Mouse (Mus musculus): Measurements from ENCODE around the gene Agbl4. TPM values are rescaled to one million over a fixed set of nuclear protein-coding genes. Genes with fewer than 3 reads are reported as not detected.

Agbl4 gene
- polyA plus RNA-seq, 1 experiment = 0.21 TPM

DNA sequence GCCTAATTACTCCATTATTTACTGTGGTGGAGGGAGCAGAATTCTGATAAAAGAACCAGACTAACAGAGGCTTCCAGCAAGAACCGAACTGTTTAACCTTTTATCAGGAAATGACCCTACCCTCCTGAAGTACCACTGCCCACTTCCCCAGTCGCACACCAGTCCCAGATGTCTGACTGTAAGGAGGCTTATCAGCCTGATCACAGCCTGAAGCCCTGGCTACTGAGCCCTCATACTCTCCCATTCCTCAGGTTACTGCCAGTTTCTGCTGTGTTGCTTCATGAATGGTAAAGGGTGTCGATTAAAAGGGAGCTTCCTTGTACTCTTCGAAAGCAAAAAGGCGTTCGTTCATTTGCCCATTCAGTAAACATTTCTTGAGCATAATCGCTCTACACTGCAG lies 1186.8 kb downstream of the Agbl4 start:
- no peak overlapping the region for H3K4me3 ChIP-seq (replicated peaks; ENCODE audit: extremely low read depth, low read depth, low read length)
- no peak for TF ChIP-seq CTCF (IDR thresholded peaks at IDR 0.05; ENCODE audit: insufficient read depth, low read length)
- TF ChIP-seq POLR2A (IDR thresholded peaks at IDR 0.05; ENCODE audit: borderline replicate concordance, extremely low read depth, low read depth, low read length) = no peak
- H3K4me1 ChIP-seq (ENCODE audit: control insufficient read depth, insufficient read depth, low read length) = no peaks in the 10 kb centered on the region
- DNase-seq = no peak
- 67% methylated on average over 7 of the region's 7 CpGs for WGBS

DNA sequence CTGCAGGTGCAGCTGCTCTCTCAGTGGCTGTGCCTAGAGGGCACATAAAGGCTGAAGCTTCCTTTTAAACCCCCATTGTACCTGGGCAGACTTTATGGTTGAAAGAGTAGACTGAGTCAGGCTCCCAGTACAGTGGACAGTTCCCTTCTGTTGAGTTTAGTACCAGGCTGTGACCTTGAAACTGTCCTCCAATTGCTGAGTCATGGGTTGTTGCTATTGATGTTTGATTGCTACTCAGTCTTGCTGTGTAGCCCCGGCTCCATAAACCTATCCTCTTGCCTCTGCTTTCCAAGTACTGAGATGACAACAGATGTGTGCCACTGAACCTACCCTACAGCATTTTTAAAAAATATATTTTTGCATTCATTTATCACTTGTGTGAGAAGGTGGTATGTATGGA lies 1190.8 kb downstream of the Agbl4 start:
- Histone ChIP-seq H3K4me3 (replicated peaks; ENCODE audit: extremely low read depth, low read depth, low read length) (no peak overlapping the region), H3K4me1 (ENCODE audit: control insufficient read depth, insufficient read depth, low read length) (no peaks in the 10 kb centered on the region)
- DNase-seq = no peak
- WGBS = 87% methylated on average over 1 of the region's 1 CpGs
- TF ChIP-seq POLR2A (IDR thresholded peaks at IDR 0.05; ENCODE audit: borderline replicate concordance, extremely low read depth, low read depth, low read length) (no peak), CTCF (IDR thresholded peaks at IDR 0.05; ENCODE audit: insufficient read depth, low read length) (no peak)

GRCm38 (mm10) chr4:111589467-111590170 lies 1192.2 kb downstream of the Agbl4 start:
- no peaks in the 10 kb centered on the region for H3K4me1 ChIP-seq (ENCODE audit: control insufficient read depth, insufficient read depth, low read length)
- TF ChIP-seq CTCF (IDR thresholded peaks at IDR 0.05; ENCODE audit: insufficient read depth, low read length) = no peak
- TF ChIP-seq POLR2A (IDR thresholded peaks at IDR 0.05; ENCODE audit: borderline replicate concordance, extremely low read depth, low read depth, low read length) = no peak
- H3K4me3 ChIP-seq (replicated peaks; ENCODE audit: extremely low read depth, low read depth, low read length) = no peak overlapping the region
- no peak for DNase-seq
- WGBS = 87% methylated on average over 4 of the region's 4 CpGs

DNA sequence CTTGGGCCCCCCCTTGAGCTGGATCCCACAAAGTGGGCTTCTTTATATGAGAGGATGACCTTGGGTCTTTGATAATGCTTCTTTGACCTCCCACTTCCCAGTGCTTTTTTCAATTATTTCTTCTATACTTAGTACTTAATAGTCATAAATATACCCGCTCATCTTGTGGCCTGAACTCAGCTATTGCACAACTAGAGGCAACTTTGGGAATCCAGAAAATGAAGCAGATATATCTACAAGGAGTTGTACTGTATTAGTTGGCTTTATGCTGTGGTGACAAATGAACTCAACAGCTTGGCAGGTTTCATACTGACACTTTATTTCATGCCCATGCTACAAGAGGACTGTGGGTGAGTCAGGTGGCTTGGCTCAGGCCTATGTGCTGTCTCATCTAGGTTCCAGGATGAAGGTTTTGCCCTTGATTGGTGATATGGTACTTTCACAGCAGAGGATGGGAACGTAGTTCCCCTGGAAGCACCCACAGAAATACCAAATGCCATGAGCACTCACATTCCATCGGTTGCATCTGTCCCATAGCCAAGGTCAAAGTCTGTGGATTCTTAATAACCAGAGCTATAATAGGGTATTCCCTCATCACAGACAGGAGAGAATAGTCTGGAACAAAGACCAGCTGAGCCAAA lies 1197.3 kb downstream of the Agbl4 start:
- 77% methylated on average over 3 of the region's 3 CpGs for WGBS
- Histone ChIP-seq H3K4me3 (replicated peaks; ENCODE audit: extremely low read depth, low read depth, low read length) (no peak overlapping the region), H3K4me1 (ENCODE audit: control insufficient read depth, insufficient read depth, low read length) (peaks cover 5% of the 10 kb centered on the region)
- no peak for TF ChIP-seq CTCF (IDR thresholded peaks at IDR 0.05; ENCODE audit: insufficient read depth, low read length)
- TF ChIP-seq POLR2A (IDR thresholded peaks at IDR 0.05; ENCODE audit: borderline replicate concordance, extremely low read depth, low read depth, low read length) = no peak
- no peak for DNase-seq

DNA sequence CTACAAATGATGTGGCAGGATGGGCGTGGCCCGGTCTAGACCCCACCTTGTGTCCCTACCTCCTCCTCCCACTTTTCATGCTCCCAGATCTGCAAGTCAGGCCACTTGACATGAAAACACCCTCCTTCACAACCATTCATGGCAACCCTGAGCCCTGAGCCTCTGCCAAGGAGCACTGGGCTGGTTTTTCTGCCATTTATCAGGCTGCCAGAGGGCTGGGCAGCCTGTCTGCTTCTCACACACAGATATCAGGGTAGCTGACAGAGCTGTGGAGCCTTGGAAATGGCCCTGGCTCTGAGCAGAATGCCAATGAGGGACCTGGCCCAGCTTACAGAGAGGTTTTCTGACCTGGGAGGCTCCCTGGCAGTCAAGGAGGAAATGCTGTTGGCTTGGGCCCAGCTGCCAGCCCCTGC lies 1199.8 kb downstream of the Agbl4 start:
- H3K4me1 ChIP-seq (ENCODE audit: control insufficient read depth, insufficient read depth, low read length) = peaks cover 5% of the 10 kb centered on the region
- TF ChIP-seq CTCF (IDR thresholded peaks at IDR 0.05; ENCODE audit: insufficient read depth, low read length) (no peak), POLR2A (IDR thresholded peaks at IDR 0.05; ENCODE audit: borderline replicate concordance, extremely low read depth, low read depth, low read length) (no peak)
- DNase-seq = peak; percentile 15
- no peak overlapping the region for H3K4me3 ChIP-seq (replicated peaks; ENCODE audit: extremely low read depth, low read depth, low read length)
- WGBS = 69% methylated on average over 2 of the region's 2 CpGs

GRCm38 (mm10) chr4:111597986-111598385 lies 1200.5 kb downstream of the Agbl4 start:
- WGBS = 43% methylated on average over 1 of the region's 1 CpGs
- H3K4me3 ChIP-seq (replicated peaks; ENCODE audit: extremely low read depth, low read depth, low read length) = no peak overlapping the region
- DNase-seq = no peak
- TF ChIP-seq POLR2A (IDR thresholded peaks at IDR 0.05; ENCODE audit: borderline replicate concordance, extremely low read depth, low read depth, low read length) (no peak), CTCF (IDR thresholded peaks at IDR 0.05; ENCODE audit: insufficient read depth, low read length) (no peak)
- peaks cover 5% of the 10 kb centered on the region for H3K4me1 ChIP-seq (ENCODE audit: control insufficient read depth, insufficient read depth, low read length)

DNA sequence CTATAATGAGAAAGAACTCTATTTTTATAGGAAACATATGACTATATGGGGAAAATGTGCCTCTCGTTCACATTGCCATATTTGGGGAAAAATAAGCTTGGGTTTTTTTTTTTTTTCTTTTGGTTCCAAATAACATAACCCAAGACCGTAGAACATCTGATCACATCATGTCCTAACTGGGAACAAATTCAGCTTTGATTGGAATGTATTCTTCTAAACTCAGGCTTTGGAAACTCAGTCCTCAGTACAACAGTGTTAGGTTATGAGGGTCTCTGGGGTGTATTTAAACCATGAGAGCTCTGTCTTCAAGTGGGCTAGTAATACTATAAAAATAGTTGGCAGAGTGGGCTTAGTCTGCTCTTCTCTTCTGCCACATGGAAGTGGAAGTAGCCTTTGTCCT lies 1205.7 kb downstream of the Agbl4 start:
- TF ChIP-seq POLR2A (IDR thresholded peaks at IDR 0.05; ENCODE audit: borderline replicate concordance, extremely low read depth, low read depth, low read length) (no peak), CTCF (IDR thresholded peaks at IDR 0.05; ENCODE audit: insufficient read depth, low read length) (no peak)
- DNase-seq = no peak
- 81% methylated on average over 2 of the region's 2 CpGs for WGBS
- peaks cover under 1% of the 10 kb centered on the region for H3K4me1 ChIP-seq (ENCODE audit: control insufficient read depth, insufficient read depth, low read length)
- no peak overlapping the region for H3K4me3 ChIP-seq (replicated peaks; ENCODE audit: extremely low read depth, low read depth, low read length)

- no peak for TF ChIP-seq CTCF (IDR thresholded peaks at IDR 0.05; ENCODE audit: insufficient read depth, low read length)
- no peak for TF ChIP-seq POLR2A (IDR thresholded peaks at IDR 0.05; ENCODE audit: borderline replicate concordance, extremely low read depth, low read depth, low read length)
- WGBS = 90% methylated on average over 8 of the region's 8 CpGs
- DNase-seq = no peak
- H3K4me3 ChIP-seq (replicated peaks; ENCODE audit: extremely low read depth, low read depth, low read length) = no peak overlapping the region
- no peaks in the 10 kb centered on the region for H3K4me1 ChIP-seq (ENCODE audit: control insufficient read depth, insufficient read depth, low read length)
These were observed 1210.5 kb downstream of the Agbl4 start for GRCm38 (mm10) chr4:111607826-111608500.

DNA sequence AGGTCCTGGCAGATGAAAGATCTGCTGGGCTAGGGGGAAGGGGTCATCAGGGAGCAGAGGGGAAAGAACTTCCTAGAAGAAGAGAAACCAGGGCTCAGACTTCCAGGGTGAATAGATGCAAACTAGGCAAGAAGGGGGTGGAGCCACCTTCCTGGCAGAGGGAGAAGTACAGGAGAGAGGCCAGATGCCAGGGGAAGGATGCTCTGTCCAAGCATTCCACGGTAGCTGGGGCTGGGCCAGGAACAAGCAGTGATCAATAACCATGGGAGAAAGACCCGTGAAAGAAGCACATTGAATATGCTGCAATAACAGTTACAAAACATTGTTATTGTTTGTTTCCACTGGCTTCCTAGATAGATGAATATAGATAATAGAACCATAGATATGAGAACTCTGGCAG lies 1224.4 kb downstream of the Agbl4 start:
- TF ChIP-seq CTCF (IDR thresholded peaks at IDR 0.05; ENCODE audit: insufficient read depth, low read length) (no peak), POLR2A (IDR thresholded peaks at IDR 0.05; ENCODE audit: borderline replicate concordance, extremely low read depth, low read depth, low read length) (no peak)
- Histone ChIP-seq H3K4me1 (ENCODE audit: control insufficient read depth, insufficient read depth, low read length) (no peaks in the 10 kb centered on the region), H3K4me3 (replicated peaks; ENCODE audit: extremely low read depth, low read depth, low read length) (no peak overlapping the region)
- no peak for DNase-seq
- WGBS = 23% methylated on average over 2 of the region's 2 CpGs
